Mouse (Mus musculus) midbrain, embryonic 16.5 days (tissue): ENCODE data around the gene Grm1. TPM values are rescaled to one million over a fixed set of nuclear protein-coding genes. Genes with fewer than 3 reads are reported as not detected.

Experiments
- polyA plus RNA-seq: library from polyadenylated mRNA; unstranded; fragments of >200 nt; fragmentation: Nextera tagmentation; extraction: Ambion mirVana; gene quantifications from 2 replicates; pipeline ENCODE4 v1.2.1, GENCODE M21; 2015

Gene Grm1
- polyA plus RNA-seq, 1 experiment from 2014 or later: 18.1 TPM

Other genes starting within 250 kb of the Grm1 start
- 21.2 and 23.2 TPM in 2 replicates for gene Shprh, start 67.1 kb upstream of the Grm1 start, polyA plus RNA-seq
- gene Fbxo30, start 199.0 kb upstream of the Grm1 start, polyA plus RNA-seq: 19.2 and 20.1 TPM in 2 replicates